Mouse (Mus musculus) cerebellum, adult (tissue): Measurements from ENCODE around the gene Magt1.
"Not testable (repeated sequence)": the region's sequence is repeated elsewhere in the genome, so short reads cannot be mapped to it uniquely, and the experiment has no call there.

Experiments
- ATAC-seq: cut with Nextera tagmentation; 2 replicates; pipeline ENCODE4 v1.9.2; 2017; ENCODE audit warnings: mild to moderate bottlenecking, moderate library complexity, mixed read lengths; ENCODE audit not compliant: insufficient number of reproducible peaks, low FRiP score, low TSS enrichment

The Magt1 gene

DNA sequence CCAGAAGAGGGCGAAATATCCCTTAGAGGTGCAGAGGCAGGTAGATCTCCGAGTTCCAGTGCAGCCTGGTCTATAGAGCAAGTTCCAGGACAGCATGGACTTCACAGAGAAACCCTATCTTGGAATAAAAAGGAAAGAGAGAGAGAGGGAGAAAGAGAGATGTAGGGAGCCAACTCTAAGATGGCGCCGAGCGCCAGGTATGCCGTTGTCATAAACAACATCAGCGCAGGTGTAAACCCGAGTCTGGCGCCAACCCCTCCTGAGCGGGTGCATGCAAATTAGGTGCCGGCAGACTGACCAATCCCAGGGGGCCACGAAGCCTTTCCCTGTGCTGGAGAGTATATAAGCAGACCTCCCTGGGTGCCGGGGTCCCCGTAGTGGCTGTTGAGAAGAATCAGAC, 54.6 kb downstream of the Magt1 start:
- not testable (repeated sequence) for ATAC-seq

DNA sequence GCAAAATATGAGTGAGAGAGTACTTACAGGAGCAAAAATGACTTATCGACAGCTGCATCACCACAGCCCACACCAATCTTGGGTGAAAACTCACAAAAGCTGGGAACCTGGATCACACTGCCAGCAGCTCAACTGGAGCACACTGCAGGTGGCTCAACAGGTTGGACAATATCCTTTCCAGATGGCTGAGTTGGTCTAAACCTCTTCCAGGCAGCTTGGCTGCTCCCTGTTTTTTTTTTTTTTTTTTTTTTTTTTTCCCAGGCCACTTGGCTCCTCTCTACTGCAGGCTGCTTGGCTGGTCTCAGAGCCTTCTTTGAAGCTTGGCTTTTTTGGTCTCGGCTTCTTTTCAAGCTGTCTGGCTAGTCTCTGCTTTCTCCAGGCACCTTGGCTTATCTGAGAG, 57.7 kb downstream of the Magt1 start:
- no peak; the same call in 1 of the 2 replicates for ATAC-seq

DNA sequence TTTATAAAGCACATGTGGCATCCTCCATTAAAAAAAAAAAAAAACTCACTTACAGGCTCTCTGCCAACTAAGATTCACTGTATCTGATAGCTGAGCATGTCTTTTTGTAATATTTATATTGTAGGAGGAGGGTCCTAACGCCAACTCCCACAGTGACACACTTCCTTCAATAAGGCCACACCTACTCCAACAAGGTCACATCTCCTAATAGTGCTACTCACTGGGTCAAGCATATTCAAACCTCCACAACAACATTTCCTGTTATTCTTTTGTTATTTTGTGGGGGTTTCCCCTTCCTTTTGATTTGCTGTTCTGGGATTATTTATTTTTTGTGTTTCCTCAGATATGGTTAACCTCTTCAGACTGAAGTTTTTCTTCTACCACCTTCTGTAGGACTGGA, 65.3 kb downstream of the Magt1 start:
- no peak for ATAC-seq

DNA sequence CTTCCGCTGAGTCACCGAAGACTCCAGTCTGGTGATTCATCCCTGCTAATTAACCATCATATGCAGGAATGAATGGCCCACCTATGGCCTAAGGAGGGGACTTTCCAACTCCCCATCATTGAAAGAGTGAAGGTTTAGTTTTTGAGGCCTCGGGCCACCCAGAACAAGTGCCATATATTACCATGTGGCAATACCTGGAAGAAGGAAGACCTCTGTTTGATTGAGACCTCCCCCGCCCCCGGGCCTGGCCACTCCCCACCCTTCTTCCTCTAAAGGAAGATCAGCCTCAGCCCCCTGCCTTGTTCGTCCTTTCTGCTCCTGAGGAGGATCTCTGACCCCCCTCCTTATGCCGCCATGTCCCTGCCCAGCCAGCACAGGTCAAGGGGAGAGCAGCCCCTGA, 72.5 kb downstream of the Magt1 start:
- ATAC-seq = no peak

DNA sequence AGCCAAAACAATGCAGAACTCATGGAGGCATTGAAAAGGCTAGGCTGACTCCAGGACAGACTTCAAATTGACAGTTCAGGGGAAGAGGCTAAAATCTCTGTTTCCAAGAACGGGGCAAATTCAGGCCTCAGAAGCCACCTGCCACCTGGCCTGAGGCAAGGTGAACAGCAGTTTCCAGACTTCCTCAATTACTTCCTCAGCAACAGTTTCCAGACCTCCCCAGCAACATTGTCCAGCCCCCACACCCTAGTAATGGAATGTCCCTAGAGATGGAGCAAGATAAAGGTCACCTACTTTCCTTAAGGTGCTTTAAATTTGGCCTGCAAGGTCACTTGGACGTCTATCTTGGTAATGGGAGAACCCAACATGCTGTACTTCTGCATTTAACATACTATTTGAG, 74.0 kb downstream of the Magt1 start:
- ATAC-seq = no peak

DNA sequence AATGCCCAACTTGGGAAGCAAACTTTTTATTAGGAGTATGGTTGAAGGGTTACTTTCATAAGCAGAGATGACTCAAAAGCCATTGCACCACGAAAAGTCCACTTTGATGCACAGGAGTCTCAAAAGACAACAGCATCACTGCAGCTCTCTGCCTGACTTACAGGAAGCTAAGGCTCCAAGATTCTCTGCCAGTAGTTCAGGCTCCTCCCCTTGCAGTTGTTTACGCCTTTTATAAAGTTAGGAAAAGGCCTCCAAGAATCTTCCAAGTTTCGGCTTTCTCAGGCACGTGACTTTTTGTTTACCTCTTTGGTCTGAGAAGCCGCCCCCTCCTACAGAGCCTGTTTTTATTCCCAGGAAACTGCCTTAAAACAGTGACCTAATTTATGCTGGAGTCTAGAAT, 77.4 kb downstream of the Magt1 start:
- ATAC-seq = no peak

DNA sequence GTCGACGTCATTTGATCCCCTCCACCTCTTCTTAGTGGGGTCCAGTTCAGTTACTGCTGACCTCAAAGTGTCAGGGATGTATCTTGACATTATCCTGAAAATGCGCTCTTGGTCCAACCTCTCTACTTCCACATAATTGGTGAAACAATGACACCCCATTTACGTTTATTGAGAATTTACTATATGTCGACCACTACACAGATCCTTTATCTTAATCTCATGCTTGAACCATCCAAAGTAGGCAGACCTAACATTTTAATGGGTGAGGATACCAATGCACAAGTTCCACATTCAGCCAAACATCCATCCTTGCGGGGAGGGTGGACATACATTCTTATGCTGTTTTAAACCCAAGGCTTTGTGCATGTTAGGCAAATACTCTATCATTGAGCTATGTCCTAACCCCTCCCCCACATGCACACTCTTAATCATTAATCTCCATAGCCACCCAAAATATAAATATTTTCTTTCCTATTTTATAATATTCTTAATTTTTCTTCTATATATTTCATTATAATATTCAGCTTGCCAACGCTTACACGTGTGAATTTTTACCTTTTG, 82.1 kb downstream of the Magt1 start:
- ATAC-seq = 0 out of 2 replicates have a peak, but pooled peaks have one; percentile 13

DNA sequence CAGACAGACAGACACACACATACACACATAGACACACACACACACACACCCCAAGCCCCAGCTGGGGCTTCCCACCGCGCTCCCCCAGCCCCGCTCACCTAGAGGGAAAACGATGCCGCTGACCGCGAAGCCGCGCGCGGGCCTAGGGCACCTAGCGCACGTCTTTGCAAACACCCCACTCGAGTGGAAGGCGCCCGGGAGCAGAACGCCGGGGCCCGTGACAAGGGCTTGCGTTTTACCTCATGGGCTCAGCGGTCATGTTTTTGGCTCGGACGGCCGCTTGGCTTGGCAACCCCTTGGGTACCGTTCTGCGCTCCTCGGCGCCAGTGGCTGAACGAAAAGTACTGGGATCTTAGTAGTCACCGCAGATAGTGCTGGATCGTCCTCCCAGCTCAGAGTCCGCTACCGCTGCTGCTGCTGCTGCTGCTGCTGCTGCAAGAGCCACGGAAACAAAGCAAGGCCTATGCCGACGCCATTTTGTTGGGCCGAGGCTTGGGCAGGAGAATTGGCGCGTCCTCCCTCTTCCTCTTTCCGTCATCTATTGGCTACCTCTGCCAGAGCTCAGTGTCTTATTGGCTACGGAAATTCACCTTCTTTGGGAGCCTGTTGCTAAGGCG, 82.7 kb downstream of the Magt1 start, which contains the start of gene Atrx:
TSS of gene Atrx (minus strand) at position 543 of the 617 bp plus-strand sequence.
- ATAC-seq = peak; percentile 97

DNA sequence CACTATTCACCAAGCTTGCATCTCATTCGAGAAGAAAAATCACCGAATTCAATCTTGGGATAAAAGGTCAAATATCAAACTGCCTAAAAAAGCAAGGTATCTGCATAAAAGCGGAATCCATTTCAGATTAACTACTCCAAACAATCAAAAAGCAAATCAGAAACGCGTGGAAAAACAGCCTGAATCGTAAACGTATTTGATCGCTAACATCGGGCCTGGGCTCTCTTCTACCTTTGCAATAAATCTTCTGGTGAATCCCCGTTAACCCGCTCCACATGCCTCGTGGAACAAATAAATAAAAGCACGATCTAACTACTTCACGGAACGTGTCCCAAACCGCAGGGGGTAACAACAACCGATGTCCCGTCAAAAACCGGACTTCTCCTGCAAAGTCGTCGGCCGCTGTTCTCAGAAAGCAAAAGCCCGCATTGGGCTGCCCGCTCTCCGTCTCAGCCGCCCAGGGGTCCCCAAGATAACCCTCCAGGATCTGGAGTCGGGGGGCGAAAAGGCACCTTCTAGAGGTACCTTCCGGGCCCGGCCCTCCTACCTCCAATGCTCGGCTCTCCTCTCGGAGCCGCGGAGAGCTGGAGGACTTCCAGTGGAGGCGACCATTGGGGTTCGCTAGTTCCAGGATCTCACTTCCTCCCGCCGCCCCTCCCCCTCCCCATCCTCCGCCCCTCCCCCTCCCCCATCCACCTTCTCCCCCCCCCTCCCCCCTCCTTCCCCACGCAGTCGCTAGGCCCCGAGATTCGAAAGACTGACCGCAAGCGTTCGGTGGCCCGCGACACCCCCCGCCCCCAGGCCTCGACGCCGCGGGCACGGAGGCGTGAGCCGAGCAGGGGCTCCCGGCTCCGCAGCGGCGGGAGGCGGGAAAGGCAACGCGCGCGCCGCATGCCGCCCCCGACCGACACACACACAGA, 83.5 kb downstream of the Magt1 start:
- ATAC-seq = 0 out of 2 replicates have a peak, but pooled peaks have one; percentile 13

DNA sequence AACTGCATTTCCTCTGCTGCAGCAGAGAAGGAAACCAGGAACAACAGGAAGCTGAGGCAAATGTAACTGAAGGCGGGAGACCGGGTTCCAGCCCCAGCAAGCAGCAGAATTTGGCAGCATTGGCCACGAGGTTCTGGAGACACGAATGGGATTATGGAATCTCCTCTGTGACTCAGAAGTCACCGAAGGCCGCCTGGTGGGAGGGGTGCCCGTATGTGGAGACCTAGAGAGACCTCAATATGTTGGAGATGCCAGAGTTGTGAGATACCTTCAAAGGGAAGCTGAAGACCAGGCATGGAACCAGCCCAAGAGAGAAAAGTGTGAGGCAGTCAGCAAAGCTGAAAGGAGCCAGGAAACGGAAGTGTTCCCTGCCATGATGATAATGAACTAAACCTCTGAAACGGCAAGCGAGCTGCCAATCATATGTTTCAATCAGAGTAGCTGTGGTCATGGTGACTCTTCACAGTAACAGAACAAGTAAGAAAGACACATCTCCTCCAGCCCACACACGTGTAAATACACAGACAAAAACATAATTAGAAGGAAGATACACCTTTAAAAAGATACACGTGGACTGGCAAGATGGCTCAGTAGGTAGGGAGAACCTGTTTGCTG, 85.5 kb downstream of the Magt1 start:
- no peak for ATAC-seq

DNA sequence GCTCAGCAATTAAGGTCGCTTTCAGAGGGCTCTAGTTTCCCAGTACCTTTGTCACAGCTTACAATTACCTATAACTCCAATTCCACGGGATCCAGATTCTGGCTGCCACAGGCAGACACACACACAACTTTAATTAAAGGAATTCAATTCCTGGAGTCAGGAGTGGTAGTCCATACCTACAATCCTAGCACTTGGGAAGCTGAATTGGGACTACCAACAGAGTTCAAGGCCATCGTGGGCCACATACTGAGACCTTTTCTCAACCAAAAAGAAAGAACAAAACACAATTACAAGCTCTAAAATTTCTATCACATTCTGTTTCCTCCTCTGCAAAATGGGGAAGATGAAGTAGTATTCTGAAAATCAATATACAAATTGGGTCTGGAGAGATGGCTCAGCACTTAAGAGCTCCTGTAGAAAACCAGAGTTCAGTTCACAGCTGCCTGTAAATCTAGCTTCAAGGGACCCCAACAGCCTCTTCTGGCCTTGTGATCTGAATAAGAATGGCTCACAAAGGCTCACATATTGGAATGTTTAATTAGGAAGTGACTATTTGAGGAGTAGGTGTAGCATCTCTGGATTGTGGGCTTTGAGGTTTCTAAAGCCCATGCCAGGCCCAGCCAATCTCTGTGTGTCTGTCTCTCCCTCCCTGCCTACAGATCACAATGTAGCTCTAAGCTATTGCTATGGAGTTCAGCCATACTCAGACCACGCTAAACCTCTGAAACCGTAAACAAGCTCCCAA, 87.2 kb downstream of the Magt1 start:
- no peak for ATAC-seq

DNA sequence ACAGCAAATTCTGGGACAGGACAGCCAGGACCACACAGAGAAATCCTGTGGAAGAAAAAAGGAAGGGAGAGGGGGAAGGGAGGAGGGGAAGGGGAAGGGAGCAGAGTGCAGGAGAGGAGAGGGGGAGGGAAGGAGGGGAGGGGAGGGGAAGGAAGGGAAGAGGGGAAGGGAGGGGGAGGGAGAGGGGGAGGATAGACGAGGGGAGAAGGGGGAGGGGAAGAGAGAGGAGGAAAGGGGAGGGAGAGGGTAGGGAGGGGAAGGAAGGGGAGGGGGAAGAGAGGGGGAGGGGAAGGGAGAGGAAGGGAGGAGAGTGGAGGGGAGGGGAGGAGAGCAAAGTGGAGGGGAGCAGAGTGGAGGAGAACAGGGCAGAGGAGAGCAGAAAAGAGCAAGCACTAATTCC, 87.8 kb downstream of the Magt1 start:
- no peak for ATAC-seq

DNA sequence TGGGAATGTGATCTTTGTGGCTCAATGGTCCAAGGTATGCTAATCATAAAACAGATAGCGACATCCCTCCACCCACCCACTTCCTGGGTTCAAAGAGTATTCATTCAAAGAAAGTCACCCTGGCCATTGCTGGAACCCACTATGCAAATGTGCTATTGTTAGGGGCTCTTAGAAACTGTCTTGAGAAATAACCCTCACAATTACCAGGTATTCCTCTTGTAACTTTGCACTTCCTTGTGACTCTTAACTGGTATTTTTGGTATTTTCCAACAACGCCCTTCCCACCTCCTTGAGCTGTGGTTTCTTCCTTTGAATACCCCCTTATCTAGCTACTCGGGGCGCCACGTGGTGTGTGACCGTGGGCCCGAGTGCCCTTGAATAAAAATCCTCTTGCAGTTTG, 88.7 kb downstream of the Magt1 start:
- ATAC-seq = not testable (repeated sequence)

DNA sequence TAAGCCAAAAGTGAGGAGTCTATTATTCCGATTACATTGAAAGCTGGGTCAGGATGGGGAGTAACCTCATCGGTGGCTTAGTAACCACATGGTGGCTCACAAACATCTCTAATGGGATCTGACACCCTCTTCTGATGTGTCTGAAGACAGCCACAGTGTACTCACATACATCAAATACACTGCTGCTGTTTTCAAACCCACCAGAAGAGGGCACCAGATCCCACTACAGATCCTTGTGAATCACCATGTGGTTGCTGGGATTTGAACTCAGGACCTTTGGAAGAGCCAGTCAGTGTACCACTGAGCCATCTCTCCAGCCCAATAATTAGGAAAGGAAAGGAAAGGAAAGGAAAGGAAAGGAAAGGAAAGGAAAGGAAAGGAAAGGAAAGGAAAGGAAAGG, 90.3 kb downstream of the Magt1 start:
- ATAC-seq = no peak
